Mouse (Mus musculus) midbrain, embryonic 15.5 days (tissue): ENCODE results near the gene Fnbp1. TPM values are rescaled to one million over a fixed set of nuclear protein-coding genes. Genes with fewer than 3 reads are reported as not detected.

Experiments used
- ATAC-seq: fragments of 200-750 bp; cut with Nextera tagmentation; replicated peaks from 2 replicates; pipeline ENCODE4 v1.8.0; 2017; ENCODE audit warnings: moderate TSS enrichment
- H3K27ac ChIP-seq: fragments of 300-500 bp; sonication (generic); 2 replicates; pipeline ENCODE4 v1.5.1; 2015; ENCODE audit warnings: mild to moderate bottlenecking, inconsistent platforms
- H3K27me3 ChIP-seq: fragments of 300-500 bp; sonication (generic); replicated peaks from 2 replicates; pipeline ENCODE4 v1.6.1; 2015; ENCODE audit warnings: inconsistent platforms
- H3K36me3 ChIP-seq: fragments of 300-500 bp; sonication (generic); replicated peaks from 2 replicates; pipeline ENCODE4 v1.6.1; 2015; ENCODE audit warnings: inconsistent platforms
- H3K4me1 ChIP-seq: fragments of 300-500 bp; sonication (generic); 2 replicates; pipeline ENCODE4 v1.6.1; 2015; ENCODE audit warnings: inconsistent platforms
- H3K4me2 ChIP-seq: fragments of 300-500 bp; sonication (generic); 2 replicates; pipeline ENCODE4 v1.6.1; 2015; ENCODE audit warnings: inconsistent platforms, mild to moderate bottlenecking, moderate library complexity
- H3K4me3 ChIP-seq: fragments of 300-500 bp; sonication (generic); 2 replicates; pipeline ENCODE4 v1.5.1; 2015; ENCODE audit warnings: mild to moderate bottlenecking, inconsistent platforms
- H3K9ac ChIP-seq: fragments of 300-500 bp; sonication (generic); 2 replicates; pipeline ENCODE4 v1.6.1; 2015; ENCODE audit warnings: mild to moderate bottlenecking, inconsistent platforms
- H3K9me3 ChIP-seq: fragments of 300-500 bp; sonication (generic); 2 replicates; pipeline ENCODE4 v1.6.1; 2016; ENCODE audit warnings: inconsistent platforms
- WGBS: fragments of 180-500 bp; shearing (Covaris S2); methylation state at CpG from one replicate; pipeline ENCODE4 v1.1.7; 2015; ENCODE audit warnings: mixed read lengths; 5-methylcytosine and 5-hydroxymethylcytosine counted together
- polyA plus RNA-seq: library from polyadenylated mRNA; unstranded; fragments of >200 nt; fragmentation: Nextera tagmentation; extraction: Ambion mirVana; gene quantifications from 2 replicates; pipeline ENCODE4 v1.2.1, GENCODE M21; 2015

Fnbp1 gene
- polyA plus RNA-seq, 1 experiment from 2014 or later, result 29.6 TPM

DNA sequence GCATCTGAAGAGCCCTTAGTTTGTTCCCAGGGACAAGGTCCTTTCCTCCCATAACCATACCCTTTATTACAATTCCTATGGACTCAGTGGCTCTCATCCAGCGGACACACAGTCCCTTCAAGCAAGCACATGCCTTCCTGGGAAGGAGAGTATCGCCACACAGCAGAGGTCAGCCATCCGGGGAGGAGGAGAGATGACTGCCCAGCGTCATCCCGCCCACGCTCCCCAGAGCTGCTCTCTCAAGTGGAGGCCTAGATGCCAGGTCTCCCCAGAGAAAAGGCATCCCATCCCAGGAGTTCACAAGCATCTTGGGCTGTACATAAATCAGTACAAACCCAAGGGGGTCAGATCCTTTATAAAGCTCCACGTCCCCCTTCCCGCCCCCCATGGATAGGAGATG lies 9.1 kb downstream of the Fnbp1 start:
- no peak overlapping the region for H3K27ac ChIP-seq
- ATAC-seq, result no peak
- H3K27me3 ChIP-seq, result no peaks in the 10 kb centered on the region
- no peaks in the 10 kb centered on the region for H3K36me3 ChIP-seq
- H3K9me3 ChIP-seq, result no peaks in the 10 kb centered on the region
- no peak overlapping the region for H3K9ac ChIP-seq
- peaks cover 9% of the 10 kb centered on the region; the same call in 1 of the 2 replicates for H3K4me1 ChIP-seq
- no peak overlapping the region for H3K4me3 ChIP-seq
- WGBS, result 73% methylated on average over 8 of the region's 8 CpGs
- no peak overlapping the region for H3K4me2 ChIP-seq

DNA sequence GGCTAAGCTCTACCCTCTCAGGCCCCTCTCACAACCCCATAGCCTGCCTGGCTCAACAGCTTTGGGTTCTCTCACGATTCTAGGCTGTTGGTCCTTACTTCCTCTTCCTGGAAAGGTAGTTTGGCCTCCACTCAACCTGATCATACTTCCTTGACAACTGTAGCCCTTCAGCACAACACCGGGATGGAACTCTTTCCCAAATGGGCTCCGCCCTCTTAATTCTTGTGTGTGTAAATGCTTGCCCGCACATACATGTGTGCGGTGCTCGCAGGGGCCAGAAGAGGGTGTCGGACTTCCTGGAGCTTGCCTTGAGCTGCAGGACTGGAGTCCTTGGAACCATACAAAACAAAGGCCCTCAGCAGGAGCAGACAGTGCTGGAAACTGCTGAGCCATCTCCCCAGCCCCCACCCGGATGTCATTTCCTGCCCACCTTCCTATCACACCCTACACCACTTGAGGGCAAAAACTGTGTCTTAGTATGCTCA lies 11.0 kb downstream of the Fnbp1 start:
- 78% methylated on average over 8 of the region's 8 CpGs for WGBS

DNA sequence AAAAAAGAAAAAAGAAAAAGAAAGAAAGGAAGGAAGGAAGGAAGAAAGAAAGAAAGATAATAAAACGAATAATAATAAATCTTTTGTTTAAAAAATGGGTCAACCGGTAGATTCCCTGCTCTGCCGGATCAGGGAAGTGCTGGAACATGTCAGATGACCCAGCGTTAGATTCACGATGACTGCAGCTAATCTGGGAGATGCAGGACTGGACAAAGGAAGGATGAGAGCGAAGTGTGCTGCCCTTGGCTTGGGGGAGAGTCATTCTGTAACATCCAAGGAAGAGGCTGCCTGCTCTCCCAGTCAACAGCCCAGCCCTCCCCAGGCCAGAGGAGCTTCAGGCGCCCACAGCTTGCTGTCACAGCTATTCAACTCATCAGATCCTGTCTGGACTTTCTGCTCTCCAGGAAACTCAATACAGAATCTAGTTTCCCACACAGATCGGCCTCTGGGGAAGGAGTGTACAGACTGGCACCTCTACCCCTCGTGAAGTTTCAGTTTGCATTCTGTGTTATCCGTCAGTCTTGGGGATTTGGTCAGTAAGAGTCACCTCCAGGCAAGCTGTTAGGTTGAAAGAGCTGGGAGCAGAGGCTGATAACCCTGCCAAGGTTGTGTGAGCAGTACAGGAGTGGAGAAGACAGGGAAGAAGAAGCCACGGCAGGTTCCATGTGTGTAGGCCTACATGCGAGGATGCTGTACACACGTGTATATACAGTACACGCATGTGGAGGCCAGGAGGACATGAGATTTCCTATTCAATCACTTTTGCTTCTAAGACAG lies 11.9 kb downstream of the Fnbp1 start:
- no peak overlapping the region for H3K9ac ChIP-seq
- H3K27me3 ChIP-seq, result no peaks in the 10 kb centered on the region
- no peaks in the 10 kb centered on the region for H3K9me3 ChIP-seq
- H3K4me1 ChIP-seq, result peaks cover 9% of the 10 kb centered on the region; the same call in 1 of the 2 replicates
- no peak overlapping the region for H3K27ac ChIP-seq
- no peak for ATAC-seq
- 86% methylated on average over 14 of the region's 14 CpGs for WGBS
- no peak overlapping the region for H3K4me2 ChIP-seq
- no peaks in the 10 kb centered on the region for H3K36me3 ChIP-seq
- no peak overlapping the region for H3K4me3 ChIP-seq

More for the DNA sequence above, 11.0 kb downstream of the Fnbp1 start:
- Histone ChIP-seq H3K4me1 (peaks cover 9% of the 10 kb centered on the region; the same call in 1 of the 2 replicates), H3K27me3 (no peaks in the 10 kb centered on the region), H3K36me3 (no peaks in the 10 kb centered on the region), H3K27ac (no peak overlapping the region), H3K9me3 (no peaks in the 10 kb centered on the region), H3K4me3 (no peak overlapping the region), H3K4me2 (no peak overlapping the region), H3K9ac (no peak overlapping the region)
- ATAC-seq, result no peak

DNA sequence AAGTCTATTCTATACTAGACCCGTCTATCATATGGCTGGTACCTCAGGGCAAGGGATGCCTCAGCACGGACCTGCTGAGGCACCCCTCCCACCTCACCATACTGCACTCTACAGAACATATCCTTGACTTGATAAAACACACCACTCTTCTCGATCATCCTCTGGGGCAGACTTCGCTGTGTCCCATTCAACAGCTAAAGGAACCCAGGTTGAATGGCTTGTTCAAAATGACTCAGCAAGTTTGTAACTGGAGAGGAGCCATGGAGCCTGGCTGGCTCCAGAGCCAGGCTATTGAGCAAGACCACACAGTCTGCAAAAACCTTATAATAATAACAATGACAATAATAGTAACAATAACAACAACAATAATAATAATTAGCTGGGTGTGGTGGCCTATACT lies 13.9 kb downstream of the Fnbp1 start:
- 70% methylated on average over 4 of the region's 4 CpGs for WGBS

DNA sequence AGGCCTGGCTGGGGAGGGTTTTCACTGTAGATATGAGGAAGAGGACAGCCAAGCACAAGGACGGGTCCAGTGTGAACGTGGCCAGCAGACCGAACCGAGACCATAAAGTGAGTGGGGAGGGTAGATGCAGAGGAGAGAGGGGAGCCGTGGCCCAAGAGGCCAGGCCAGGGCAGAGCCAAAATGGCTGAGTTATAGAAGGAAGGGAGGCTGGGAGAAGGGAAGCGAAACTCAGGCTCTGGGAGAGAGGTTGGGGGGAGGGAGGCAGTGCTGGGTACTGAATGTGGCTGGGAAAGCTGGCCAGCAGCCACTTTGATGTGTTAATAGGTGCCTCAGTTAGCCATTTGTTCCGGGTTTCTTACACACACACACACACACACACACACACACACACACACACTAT lies 14.6 kb downstream of the Fnbp1 start:
- Histone ChIP-seq H3K4me1 (peaks cover 9% of the 10 kb centered on the region; the same call in 1 of the 2 replicates), H3K4me2 (no peak overlapping the region), H3K36me3 (no peaks in the 10 kb centered on the region), H3K4me3 (no peak overlapping the region), H3K27ac (no peak overlapping the region), H3K9me3 (no peaks in the 10 kb centered on the region), H3K9ac (no peak overlapping the region), H3K27me3 (no peaks in the 10 kb centered on the region)
- 69% methylated on average over 7 of the region's 7 CpGs for WGBS
- ATAC-seq, result no peak

More for the DNA sequence above, 13.9 kb downstream of the Fnbp1 start:
- no peaks in the 10 kb centered on the region for H3K27me3 ChIP-seq
- peaks cover 9% of the 10 kb centered on the region; the same call in 1 of the 2 replicates for H3K4me1 ChIP-seq
- H3K4me3 ChIP-seq, result no peak overlapping the region
- H3K4me2 ChIP-seq, result no peak overlapping the region
- H3K36me3 ChIP-seq, result no peaks in the 10 kb centered on the region
- no peaks in the 10 kb centered on the region for H3K9me3 ChIP-seq
- no peak overlapping the region for H3K27ac ChIP-seq
- no peak overlapping the region for H3K9ac ChIP-seq
- ATAC-seq, result no peak

DNA sequence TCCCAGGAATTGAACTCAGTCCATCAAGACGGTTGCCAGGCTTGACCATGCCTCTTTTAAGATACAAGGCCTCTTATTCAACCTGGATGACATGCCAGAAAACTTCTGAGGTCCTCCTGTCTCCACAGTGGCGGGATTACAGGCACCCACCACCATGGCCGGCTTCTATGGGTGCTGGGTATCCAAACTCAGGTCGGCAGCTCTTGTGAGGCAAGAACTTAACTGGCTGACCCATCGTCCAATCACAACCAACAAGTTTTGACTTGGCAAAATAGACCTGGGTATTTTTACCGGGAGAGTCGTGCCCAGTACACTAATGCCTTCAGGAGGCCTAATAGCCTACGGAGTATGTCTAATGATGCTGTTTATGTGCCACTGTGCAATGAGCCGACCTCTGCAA lies 15.8 kb downstream of the Fnbp1 start:
- Histone ChIP-seq H3K36me3 (no peaks in the 10 kb centered on the region), H3K4me2 (no peak overlapping the region), H3K27me3 (no peaks in the 10 kb centered on the region), H3K9ac (no peak overlapping the region), H3K9me3 (no peaks in the 10 kb centered on the region), H3K4me1 (peaks cover 4% of the 10 kb centered on the region; the same call in 1 of the 2 replicates), H3K27ac (no peak overlapping the region), H3K4me3 (no peak overlapping the region)
- 89% methylated on average over 9 of the region's 9 CpGs for WGBS
- ATAC-seq, result no peak

DNA sequence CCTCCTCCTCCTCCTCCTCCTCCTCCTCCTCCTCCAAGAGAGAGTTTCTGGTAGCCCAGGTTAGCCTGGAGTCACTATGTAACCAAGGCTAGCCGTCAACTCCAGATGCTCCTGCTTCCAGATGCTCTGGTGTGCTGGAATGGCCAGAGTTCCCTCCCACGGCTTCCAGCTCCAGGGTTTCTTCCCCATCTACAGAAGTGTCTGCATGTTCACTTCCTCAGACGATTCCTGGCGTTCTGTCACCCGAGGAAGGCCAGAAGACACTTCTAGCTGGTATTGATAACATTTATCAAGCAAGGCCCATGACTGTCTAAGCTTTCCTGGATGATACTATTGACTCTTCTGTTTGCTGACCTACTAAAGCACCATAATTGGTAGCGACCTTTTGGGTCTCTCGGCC lies 16.7 kb downstream of the Fnbp1 start:
- Histone ChIP-seq H3K9ac (no peak overlapping the region), H3K36me3 (no peaks in the 10 kb centered on the region), H3K4me2 (no peak overlapping the region), H3K4me1 (no peaks in the 10 kb centered on the region), H3K27me3 (no peaks in the 10 kb centered on the region), H3K9me3 (no peaks in the 10 kb centered on the region), H3K4me3 (no peak overlapping the region), H3K27ac (no peak overlapping the region)
- no peak for ATAC-seq
- 88% methylated on average over 7 of the region's 7 CpGs for WGBS

DNA sequence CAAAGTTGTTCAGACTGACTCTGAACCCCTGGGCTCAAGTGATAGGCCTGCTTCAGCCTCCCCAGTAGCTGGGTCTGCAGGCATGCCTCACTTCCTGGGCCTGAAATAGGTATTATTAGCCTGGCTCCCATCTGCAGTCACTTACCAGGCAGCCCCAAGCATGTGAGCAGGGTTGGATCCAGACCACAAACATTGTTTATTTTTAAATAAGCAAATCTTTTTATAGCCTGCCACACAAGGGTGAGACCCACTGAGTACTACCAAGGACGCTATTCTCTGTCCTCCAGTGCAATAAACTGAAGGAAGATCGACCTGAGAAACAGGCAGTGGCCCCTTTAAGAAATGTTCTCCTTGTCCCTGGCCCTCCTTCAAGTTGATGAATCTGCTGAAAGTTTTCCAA lies 17.1 kb downstream of the Fnbp1 start:
- Histone ChIP-seq H3K27ac (no peak overlapping the region), H3K9me3 (no peaks in the 10 kb centered on the region), H3K36me3 (no peaks in the 10 kb centered on the region), H3K4me3 (no peak overlapping the region), H3K4me1 (no peaks in the 10 kb centered on the region), H3K4me2 (no peak overlapping the region), H3K27me3 (no peaks in the 10 kb centered on the region), H3K9ac (no peak overlapping the region)
- 79% methylated on average over 2 of the region's 2 CpGs for WGBS
- ATAC-seq, result no peak

DNA sequence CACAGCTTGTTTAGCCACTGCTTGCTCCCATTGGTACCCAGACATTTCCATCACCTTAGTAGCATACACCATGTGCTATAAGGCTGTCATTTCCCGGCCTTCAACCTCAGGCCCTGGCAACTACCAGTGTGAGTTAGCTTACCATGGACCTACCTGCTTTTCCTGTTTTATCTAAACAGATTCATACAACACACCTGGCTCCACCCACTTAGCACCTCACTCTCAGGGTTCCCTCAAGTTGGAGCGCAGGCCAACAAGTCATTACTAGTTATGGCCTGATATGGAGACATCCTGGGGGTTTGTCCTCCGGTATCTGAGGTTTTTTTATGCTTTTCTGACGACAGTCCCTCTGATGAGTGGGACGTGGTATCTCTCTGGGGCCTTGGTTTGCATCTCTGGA lies 18.3 kb downstream of the Fnbp1 start:
- Histone ChIP-seq H3K27me3 (no peaks in the 10 kb centered on the region), H3K9me3 (no peaks in the 10 kb centered on the region), H3K4me3 (no peak overlapping the region), H3K36me3 (no peaks in the 10 kb centered on the region), H3K27ac (no peak overlapping the region), H3K4me1 (0 out of 2 replicates have a peak, but pooled peaks cover 4% of the 10 kb centered on the region), H3K4me2 (no peak overlapping the region), H3K9ac (no peak overlapping the region)
- no peak for ATAC-seq
- WGBS, result 93% methylated on average over 5 of the region's 5 CpGs

DNA sequence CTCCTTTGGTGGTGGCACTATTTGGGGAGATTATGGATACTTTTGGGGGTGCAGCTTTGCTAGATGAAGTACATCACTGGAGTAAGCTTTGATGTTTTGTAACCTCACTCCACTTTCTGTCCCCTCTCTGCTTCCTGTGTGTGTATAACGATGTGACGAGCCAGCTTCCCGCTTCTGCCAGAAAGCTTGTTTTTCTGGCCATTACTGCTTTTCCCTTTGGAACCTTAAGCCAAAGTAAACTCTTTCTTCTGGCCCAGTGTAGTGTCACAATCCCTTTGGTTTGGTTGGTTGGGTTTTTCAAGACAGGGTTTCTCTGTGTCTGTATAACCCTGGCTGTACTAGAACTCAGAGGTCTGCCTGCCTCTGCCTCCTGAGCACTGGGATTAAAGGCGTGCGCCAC lies 19.0 kb downstream of the Fnbp1 start:
- Histone ChIP-seq H3K9ac (no peak overlapping the region), H3K4me2 (no peak overlapping the region), H3K27ac (no peak overlapping the region), H3K4me1 (0 out of 2 replicates have a peak, but pooled peaks cover 4% of the 10 kb centered on the region), H3K9me3 (no peaks in the 10 kb centered on the region), H3K4me3 (no peak overlapping the region), H3K27me3 (no peaks in the 10 kb centered on the region), H3K36me3 (no peaks in the 10 kb centered on the region)
- no peak for ATAC-seq
- WGBS, result 89% methylated on average over 5 of the region's 5 CpGs

DNA sequence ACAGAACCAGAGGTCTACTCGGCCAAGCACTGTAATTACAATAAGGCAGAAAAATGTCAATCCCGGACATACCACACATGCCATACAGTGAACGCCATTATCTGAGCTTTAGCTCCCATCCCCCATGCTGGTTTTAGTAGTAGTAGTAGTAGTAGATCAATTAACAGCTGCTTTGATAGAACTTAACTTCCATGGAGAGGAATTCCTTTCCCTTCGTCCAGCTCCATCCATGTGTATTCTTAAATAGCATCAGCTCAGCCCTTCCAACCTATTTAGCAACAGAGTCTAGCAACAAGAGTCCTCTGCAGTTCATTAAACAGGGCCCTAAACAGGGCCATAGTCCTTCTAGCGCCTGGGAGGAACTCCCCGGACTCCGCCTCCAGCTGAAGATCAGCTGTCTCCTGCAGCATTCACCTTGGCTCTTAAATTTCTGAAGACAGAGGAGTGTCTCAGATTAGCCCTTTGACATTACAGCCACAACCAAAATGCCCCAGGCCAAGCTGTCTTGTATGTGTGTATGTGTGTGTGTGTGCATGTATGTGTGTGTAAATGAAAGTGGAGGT lies 20.6 kb downstream of the Fnbp1 start:
- no peaks in the 10 kb centered on the region for H3K36me3 ChIP-seq
- 0 out of 2 replicates have a peak, but pooled peaks cover 4% of the 10 kb centered on the region for H3K4me1 ChIP-seq
- no peak for ATAC-seq
- no peaks in the 10 kb centered on the region for H3K9me3 ChIP-seq
- no peak overlapping the region for H3K4me2 ChIP-seq
- H3K9ac ChIP-seq, result no peak overlapping the region
- no peaks in the 10 kb centered on the region for H3K27me3 ChIP-seq
- WGBS, result 82% methylated on average over 7 of the region's 7 CpGs
- no peak overlapping the region for H3K4me3 ChIP-seq
- no peak overlapping the region for H3K27ac ChIP-seq

DNA sequence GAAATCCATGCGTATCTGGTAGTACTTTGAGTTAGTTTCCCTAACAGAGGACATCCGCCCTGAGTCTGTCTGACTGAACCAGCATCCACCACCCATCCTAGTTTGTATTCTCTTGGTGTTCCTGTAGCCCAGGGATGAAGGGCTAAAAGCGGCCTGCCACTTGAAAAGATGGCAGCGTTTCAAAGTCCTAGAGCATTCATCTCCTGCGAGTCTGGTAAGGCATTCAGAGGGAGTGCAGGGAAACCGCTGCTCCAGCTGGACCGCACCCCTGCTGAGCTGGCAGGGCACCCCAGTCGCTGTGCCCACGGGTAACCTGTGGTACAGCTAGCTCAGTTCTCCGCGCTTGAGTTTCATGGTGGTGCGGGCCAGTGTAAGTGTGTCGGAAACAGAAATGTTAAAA lies 22.0 kb downstream of the Fnbp1 start:
- Histone ChIP-seq H3K36me3 (no peaks in the 10 kb centered on the region), H3K4me2 (no peak overlapping the region), H3K9ac (no peak overlapping the region), H3K27me3 (no peaks in the 10 kb centered on the region), H3K4me1 (0 out of 2 replicates have a peak, but pooled peaks cover 4% of the 10 kb centered on the region), H3K4me3 (no peak overlapping the region), H3K9me3 (no peaks in the 10 kb centered on the region), H3K27ac (peak overlapping the region; percentile 42)
- 0 out of 2 replicates have a peak, but pooled peaks have one; percentile 33 for ATAC-seq
- WGBS, result 55% methylated on average over 13 of the region's 13 CpGs
